Mouse (Mus musculus) midbrain, postnatal 0 days (tissue): ENCODE data around the gene Fam198b. TPM values are rescaled to one million over a fixed set of nuclear protein-coding genes. Genes with fewer than 3 reads are reported as not detected.

ENCODE experiments used
- ATAC-seq: fragments of 200-750 bp; cut with Nextera tagmentation; 2 replicates; pipeline ENCODE4 v1.8.0; 2017; ENCODE audit warnings: moderate number of reproducible peaks, mild to moderate bottlenecking, moderate TSS enrichment, moderate library complexity; ENCODE audit not compliant: low FRiP score
- DNase-seq: peaks from one replicate; pipeline ENCODE4 v3.0.0-alpha.2; 2015; ENCODE audit warnings: low spot score
- H3K27ac ChIP-seq: fragments of 300-500 bp; sonication (generic); 2 replicates; pipeline ENCODE4 v1.5.1; 2014; ENCODE audit warnings: low read depth, mild to moderate bottlenecking, low read length, mixed read lengths
- H3K27me3 ChIP-seq: fragments of 300-500 bp; sonication (generic); 2 replicates; pipeline ENCODE4 v1.6.1; 2014; ENCODE audit warnings: low read length, control low read depth, mixed read lengths; ENCODE audit not compliant: insufficient read depth
- H3K36me3 ChIP-seq: fragments of 300-500 bp; sonication (generic); 2 replicates; pipeline ENCODE4 v1.6.1; 2014; ENCODE audit warnings: low read length, control low read depth, mixed read lengths; ENCODE audit not compliant: insufficient read depth
- H3K4me1 ChIP-seq: fragments of 300-500 bp; sonication (generic); 2 replicates; pipeline ENCODE4 v1.6.1; 2014; ENCODE audit warnings: mild to moderate bottlenecking, control low read depth, antibody characterized with exemption, low read length, mixed read lengths; ENCODE audit not compliant: insufficient read depth
- H3K4me2 ChIP-seq: fragments of 300-500 bp; sonication (generic); 2 replicates; pipeline ENCODE4 v1.6.1; 2014; ENCODE audit warnings: low read depth, mild to moderate bottlenecking, low read length, mixed read lengths; ENCODE audit not compliant: poor library complexity, severe bottlenecking
- H3K4me3 ChIP-seq: fragments of 300-500 bp; sonication (generic); 2 replicates; pipeline ENCODE4 v1.5.1; 2014; ENCODE audit warnings: low read depth, mild to moderate bottlenecking, low read length, moderate library complexity
- H3K9ac ChIP-seq: fragments of 300-500 bp; sonication (generic); replicated peaks from 2 replicates; pipeline ENCODE4 v1.6.1; 2014; ENCODE audit warnings: mild to moderate bottlenecking, low read length, moderate library complexity, mixed read lengths; ENCODE audit not compliant: poor library complexity, severe bottlenecking
- H3K9me3 ChIP-seq: fragments of 300-500 bp; sonication (generic); 2 replicates; pipeline ENCODE4 v1.6.1; 2016; ENCODE audit warnings: low read length, control low read depth
- CTCF ChIP-seq: IDR thresholded peaks from 2 replicates; pipeline ENCODE4 v1.5.1; 2016; ENCODE audit warnings: antibody characterized with exemption, mild to moderate bottlenecking
- WGBS: fragments of 180-500 bp; shearing (Covaris S2); extraction: QIAGEN DNeasy Blood & Tissue Kit; methylation state at CpG from one replicate; pipeline ENCODE4 v1.1.7; 2014; 5-methylcytosine and 5-hydroxymethylcytosine counted together
- polyA plus RNA-seq: library from polyadenylated mRNA; unstranded; fragments of >200 nt; fragmentation: Nextera tagmentation; extraction: Ambion mirVana; gene quantifications from 2 replicates; pipeline ENCODE4 v1.2.1, GENCODE M21; 2015
- total RNA-seq: library from RNA; depleted of rRNA; stranded (reverse); fragments of >200 nt; gene quantifications from 2 replicates; pipeline ENCODE4 v1.2.3, GENCODE M21; 2014

The Fam198b gene
- total and polyA plus RNA-seq, 2 experiments from 2014 or later = 0.65 to 1.3 TPM

DNA sequence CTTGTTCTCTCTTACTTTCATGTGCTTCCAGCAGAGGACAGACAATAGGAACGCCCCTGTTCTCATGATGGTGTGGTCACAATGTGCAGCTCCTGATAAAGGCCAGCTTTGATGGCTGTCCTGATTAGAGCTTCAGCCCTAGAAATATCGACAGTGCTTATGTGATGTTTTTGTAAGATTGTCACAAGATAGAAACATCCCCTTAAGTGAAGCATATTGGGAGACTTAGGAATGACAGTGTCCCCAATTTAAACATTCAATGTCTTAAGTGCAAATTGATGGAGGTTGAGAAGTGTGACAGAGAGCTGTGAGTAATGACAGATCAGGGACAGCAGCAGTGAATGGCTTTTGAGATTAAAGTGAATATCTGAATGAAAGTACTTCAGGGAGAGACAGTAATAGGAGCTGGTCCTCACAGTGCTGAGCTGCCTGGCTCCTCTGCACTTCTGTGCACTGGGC lies 99.7 kb downstream of the Fam198b start:
- Histone ChIP-seq H3K27me3 (no peaks in the 10 kb centered on the region), H3K9me3 (no peaks in the 10 kb centered on the region), H3K4me3 (no peak overlapping the region), H3K36me3 (no peaks in the 10 kb centered on the region), H3K9ac (no peak overlapping the region), H3K27ac (no peak overlapping the region; the same call in 1 of the 2 replicates), H3K4me1 (no peaks in the 10 kb centered on the region), H3K4me2 (no peak overlapping the region)
- ATAC-seq = no peak
- WGBS = 55% methylated on average over 2 of the region's 2 CpGs
- no peak for TF ChIP-seq CTCF
- DNase-seq = no peak

DNA sequence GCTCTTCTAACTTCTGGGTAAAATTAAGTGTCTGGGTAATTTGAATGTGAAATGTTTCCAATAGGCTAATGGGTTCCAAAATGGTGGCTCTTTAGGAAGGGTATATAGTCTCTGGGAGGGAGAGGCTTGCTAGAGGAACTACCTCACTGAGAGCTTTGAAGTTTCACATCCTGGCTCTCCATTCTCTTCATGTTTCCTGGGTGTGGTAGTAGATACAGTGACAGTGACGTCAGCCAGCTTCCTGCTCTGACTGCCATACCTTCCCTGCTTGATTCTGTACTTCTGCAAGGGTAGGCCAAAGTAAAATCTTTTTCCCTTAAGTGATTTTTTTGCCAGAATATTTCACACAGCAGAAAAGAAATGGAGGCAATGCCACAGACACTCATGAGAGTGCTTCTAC lies 100.2 kb downstream of the Fam198b start:
- ATAC-seq = no peak
- no peaks in the 10 kb centered on the region for H3K4me1 ChIP-seq
- H3K4me3 ChIP-seq = no peak overlapping the region
- H3K4me2 ChIP-seq = no peak overlapping the region
- TF ChIP-seq CTCF = no peak
- no peak overlapping the region for H3K27ac ChIP-seq
- H3K9ac ChIP-seq = no peak overlapping the region
- H3K36me3 ChIP-seq = no peaks in the 10 kb centered on the region
- DNase-seq = no peak
- H3K27me3 ChIP-seq = no peaks in the 10 kb centered on the region
- H3K9me3 ChIP-seq = no peaks in the 10 kb centered on the region
- WGBS = 78% methylated on average over 1 of the region's 1 CpGs

DNA sequence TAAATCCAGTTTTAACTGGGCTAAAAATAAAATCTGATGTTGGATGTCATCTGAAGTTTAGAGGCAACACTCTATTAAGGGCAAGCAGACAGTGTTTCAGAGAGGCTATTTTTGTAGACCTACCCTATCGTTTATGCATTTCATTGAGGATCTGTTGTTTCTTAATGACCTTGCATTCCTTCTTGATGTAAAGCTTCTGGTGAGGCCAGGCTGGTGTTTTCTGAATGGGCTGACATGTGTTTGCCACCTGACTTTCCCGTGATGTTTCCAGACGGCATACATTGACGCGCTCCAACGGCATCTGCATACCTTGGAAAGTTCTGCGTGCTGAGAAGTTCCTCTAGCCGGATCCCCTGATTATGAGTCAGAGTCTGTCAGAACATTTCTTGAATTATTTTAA lies 104.9 kb downstream of the Fam198b start:
- no peak overlapping the region for H3K4me3 ChIP-seq
- no peak overlapping the region for H3K9ac ChIP-seq
- no peak overlapping the region for H3K27ac ChIP-seq
- no peaks in the 10 kb centered on the region for H3K27me3 ChIP-seq
- no peak for ATAC-seq
- H3K4me2 ChIP-seq = no peak overlapping the region
- WGBS = 91% methylated on average over 8 of the region's 8 CpGs
- TF ChIP-seq CTCF = no peak
- H3K9me3 ChIP-seq = no peaks in the 10 kb centered on the region
- no peak for DNase-seq
- H3K4me1 ChIP-seq = no peaks in the 10 kb centered on the region
- no peaks in the 10 kb centered on the region for H3K36me3 ChIP-seq

DNA sequence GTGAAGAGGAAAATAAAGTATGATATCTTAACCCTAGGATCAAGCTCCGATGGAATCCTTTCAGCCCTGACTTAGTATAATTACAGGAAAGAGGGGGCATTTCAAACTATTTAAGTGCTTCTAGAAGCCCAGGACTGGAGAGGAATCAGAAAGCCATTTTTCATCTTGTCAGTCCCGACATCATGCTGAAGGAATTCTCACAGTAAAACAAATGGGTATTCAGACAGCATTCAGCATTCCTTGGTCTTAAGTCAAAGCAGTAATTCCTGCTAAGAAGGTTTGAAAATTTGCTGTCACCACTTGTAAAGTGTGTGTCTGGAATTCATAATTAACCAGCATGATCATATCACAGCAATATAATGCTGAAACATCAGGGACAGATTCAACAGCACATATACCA lies 105.6 kb downstream of the Fam198b start:
- no peaks in the 10 kb centered on the region for H3K36me3 ChIP-seq
- WGBS = 53% methylated on average over 2 of the region's 2 CpGs
- TF ChIP-seq CTCF = no peak

DNA sequence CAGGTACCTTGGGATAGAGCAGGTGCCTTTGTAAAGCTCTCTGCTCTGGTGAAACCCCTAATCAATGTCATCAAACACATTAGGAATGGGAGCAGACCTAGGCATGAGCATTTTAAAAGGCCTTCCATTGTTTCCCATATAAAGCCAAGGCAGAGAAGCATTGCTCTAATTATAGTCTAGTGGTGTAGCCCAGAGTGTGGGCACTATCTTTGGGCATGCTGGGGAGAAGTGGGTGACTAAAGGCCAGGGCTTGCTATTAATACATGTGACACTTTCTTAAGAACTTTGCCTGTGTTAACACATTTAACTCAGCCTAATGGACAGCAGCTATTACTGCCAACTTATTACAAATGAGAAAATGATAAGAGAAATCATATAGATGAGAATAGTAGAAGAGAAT lies 106.1 kb downstream of the Fam198b start:
- H3K9me3 ChIP-seq = no peaks in the 10 kb centered on the region
- no peaks in the 10 kb centered on the region for H3K36me3 ChIP-seq
- no peak for ATAC-seq
- no peak for TF ChIP-seq CTCF
- H3K4me2 ChIP-seq = no peak overlapping the region
- H3K4me1 ChIP-seq = no peaks in the 10 kb centered on the region
- no peak for DNase-seq
- H3K27me3 ChIP-seq = no peaks in the 10 kb centered on the region
- H3K4me3 ChIP-seq = no peak overlapping the region
- H3K9ac ChIP-seq = no peak overlapping the region
- no peak overlapping the region for H3K27ac ChIP-seq

More for the DNA sequence above, 105.6 kb downstream of the Fam198b start:
- DNase-seq (no peak), ATAC-seq (no peak)
- Histone ChIP-seq H3K4me3 (no peak overlapping the region), H3K9me3 (no peaks in the 10 kb centered on the region), H3K4me2 (no peak overlapping the region), H3K9ac (no peak overlapping the region), H3K27ac (no peak overlapping the region), H3K4me1 (no peaks in the 10 kb centered on the region), H3K27me3 (no peaks in the 10 kb centered on the region)

DNA sequence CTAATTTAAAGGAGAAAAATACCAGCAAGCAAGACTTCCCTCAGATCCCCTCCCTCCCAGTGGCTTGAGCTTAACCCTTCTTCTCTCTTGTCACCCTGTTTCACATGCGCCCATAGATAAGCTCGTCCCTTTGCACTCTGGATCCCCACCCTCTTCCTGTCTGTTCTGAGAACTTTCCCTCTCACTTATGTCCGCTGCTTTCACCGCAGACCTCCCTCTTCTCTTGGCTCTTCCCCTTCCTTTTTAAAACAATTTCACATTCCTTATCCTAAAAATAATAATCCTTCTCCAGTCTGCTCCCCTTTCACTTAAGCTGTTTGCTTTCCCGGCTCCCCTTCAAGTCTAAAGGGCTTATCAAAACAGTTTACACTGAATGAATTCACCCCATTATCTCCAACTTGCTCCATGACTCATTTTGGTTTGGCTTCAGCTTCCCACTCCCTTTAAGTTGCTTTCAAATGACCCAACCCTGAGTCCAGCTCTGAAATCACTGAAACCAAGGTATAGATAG lies 109.8 kb downstream of the Fam198b start:
- Histone ChIP-seq H3K4me3 (no peak overlapping the region), H3K27me3 (no peaks in the 10 kb centered on the region), H3K4me2 (no peak overlapping the region), H3K27ac (no peak overlapping the region), H3K9ac (no peak overlapping the region), H3K4me1 (no peaks in the 10 kb centered on the region), H3K9me3 (no peaks in the 10 kb centered on the region), H3K36me3 (no peaks in the 10 kb centered on the region)
- TF ChIP-seq CTCF = no peak
- ATAC-seq (no peak), DNase-seq (no peak)
- 75% methylated on average over 5 of the region's 5 CpGs for WGBS
